Mouse (Mus musculus) gonadal fat pad, adult 2 months (tissue): ENCODE data around the gene Gm3285. TPM values are rescaled to one million over a fixed set of nuclear protein-coding genes. Genes with fewer than 3 reads are reported as not detected.

Source experiments
- DNase-seq: peaks from one replicate; pipeline ENCODE4 v3.0.0-alpha.2; 2012; ENCODE audit warnings: low read depth
- polyA plus RNA-seq: library from polyadenylated mRNA; depleted of rRNA; stranded (reverse); fragments of >200 nt; gene quantifications from 2 replicates; pipeline ENCODE4 v1.2.3, GENCODE M21; 2012; rRNA removed

Gm3285 gene
- polyA plus RNA-seq, result not detected in 2 replicates

DNA sequence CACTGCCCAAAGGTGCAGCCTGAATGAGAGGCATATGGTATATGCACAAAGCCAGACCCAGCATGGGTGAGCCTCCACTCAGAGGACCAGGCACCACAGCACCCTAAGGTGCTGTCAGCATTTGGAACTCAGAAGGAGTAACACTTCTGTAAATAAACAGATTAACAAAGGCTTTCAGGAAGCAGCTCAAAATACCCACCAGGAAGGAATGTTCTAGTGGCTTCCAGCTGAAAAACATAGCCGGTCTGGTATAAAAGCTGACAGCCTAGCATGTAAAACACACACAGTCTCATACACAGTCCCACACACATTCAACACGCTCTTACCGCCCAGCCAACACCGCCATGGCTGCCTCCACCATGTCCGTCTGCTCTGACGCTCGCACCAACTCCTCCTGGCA, at the start of gene Gm3285:
Gm3285 (plus strand) TSS at position 301 of the 400 bp plus-strand sequence.
- DNase-seq, result no peak

DNA sequence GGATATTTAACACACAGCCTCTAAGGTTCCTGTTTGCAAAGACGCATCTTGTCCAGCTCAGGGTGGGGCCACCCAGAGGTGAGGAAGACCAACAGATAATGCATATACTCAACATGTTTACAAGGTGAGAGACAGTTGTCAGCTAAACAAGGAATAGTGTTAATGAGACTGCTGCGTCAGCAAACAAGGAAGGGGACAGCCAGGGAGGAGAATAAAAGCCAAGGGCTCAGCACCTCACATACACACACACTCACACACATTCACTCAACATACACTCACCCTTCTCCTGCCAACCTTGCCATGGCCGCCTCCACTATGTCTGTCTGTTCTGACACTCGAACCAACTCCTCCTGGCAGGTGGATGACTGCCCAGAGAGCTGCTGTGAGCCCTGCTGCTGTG, 47.4 kb upstream of the Gm3285 start, which contains the start of gene Gm2696:
Gm2696 (plus strand) TSS at position 301 of the 400 bp plus-strand sequence.
- DNase-seq, result no peak

DNA sequence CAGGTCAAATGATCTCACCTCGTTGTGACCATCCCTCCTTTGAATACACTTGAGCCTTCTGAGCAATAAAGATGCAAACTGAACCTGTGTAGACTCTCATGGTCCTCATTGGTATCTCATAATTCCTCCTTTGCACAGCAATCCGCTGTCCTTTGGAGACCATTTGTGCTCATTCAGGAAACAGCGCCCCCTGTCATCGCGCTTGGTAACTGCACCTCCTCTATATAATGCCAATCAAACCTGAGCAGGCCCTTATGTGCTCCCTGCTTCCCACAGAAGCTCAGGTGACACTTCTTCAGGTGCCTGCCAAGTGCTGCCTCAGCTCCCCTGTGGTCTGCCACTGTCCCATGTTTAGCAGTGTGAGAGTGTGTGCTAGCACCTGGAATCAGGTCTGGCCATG, 46.3 kb upstream of the Gm3285 start:
- no peak for DNase-seq

DNA sequence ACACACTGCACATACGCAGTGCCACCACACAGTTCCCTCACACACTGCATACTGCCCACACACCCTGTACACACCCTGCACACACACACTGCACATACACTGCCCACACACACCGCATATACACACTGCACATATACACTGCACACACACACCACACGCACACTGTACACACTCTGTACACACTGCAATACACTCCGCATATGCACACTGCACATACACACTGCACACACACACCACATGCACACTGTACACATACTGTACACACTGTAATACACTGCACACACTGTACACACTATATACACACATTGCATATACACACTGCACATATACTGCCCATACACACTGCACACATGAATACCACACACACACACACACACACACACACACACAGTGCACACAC, 43.3 kb upstream of the Gm3285 start:
- DNase-seq, result no peak

DNA sequence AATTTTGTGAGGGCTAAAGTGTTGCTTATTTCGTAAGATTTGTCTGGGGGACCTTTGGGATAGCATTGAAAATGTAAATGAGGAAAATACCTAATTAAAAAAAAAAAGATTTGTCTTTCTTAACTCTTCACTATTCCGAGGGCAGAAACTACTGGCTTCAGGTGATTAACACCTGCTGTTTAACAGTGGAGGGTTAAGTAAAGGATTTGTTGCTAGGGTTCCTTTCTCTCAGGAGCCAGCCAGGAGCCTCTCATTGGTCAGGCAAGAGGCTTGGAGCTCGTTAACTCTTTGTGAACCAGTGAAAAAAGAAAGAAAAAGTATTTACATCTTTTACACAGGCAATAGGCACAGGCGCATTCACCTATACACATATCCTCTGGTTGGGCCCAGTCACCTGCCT, 42.6 kb upstream of the Gm3285 start:
- no peak for DNase-seq

DNA sequence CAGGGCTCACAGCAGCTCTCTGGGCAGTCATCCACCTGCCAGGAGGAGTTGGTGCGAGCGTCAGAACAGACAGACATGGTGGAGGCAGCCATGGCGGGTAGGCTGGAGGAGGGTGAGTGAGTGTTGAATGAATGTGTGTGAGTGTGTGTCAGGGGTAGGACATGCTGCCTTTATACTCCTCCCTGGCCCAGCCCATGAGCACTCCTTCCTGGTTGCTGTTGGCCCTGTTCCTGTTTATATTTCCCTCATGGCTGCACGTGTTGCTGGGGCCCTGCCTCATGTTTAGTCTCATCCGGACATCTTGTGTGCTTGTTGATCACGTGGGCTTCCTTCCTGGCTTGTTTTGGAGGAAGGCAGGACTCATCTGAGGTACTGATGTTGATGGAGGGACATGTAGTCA, 34.8 kb upstream of the Gm3285 start, which contains the start of gene Krtap10-4:
Krtap10-4 (minus strand) TSS at position 145 of the 400 bp plus-strand sequence.
- no peak for DNase-seq

DNA sequence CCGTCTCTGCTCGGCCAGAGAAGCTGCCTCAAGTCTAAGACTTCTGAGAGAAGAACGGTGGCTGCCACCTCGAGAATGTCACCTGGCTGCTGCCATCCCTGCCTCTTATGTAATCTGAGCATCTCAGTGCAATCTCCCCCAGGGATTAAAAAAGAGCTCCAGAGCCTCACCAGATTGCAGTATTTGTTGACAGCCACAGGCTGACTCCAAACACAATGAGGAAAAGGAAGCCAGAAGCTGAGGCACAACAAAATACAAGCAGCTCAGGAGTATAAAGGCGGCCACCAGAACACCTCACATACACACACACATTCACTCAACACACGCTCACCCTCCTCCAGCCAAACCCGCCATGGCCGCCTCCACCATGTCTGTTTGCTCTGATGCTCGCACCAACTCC, 26.1 kb upstream of the Gm3285 start, which contains the start of gene Krtap10-10:
Krtap10-10 (plus strand) TSS at position 301 of the 400 bp plus-strand sequence.
- DNase-seq, result no peak

DNA sequence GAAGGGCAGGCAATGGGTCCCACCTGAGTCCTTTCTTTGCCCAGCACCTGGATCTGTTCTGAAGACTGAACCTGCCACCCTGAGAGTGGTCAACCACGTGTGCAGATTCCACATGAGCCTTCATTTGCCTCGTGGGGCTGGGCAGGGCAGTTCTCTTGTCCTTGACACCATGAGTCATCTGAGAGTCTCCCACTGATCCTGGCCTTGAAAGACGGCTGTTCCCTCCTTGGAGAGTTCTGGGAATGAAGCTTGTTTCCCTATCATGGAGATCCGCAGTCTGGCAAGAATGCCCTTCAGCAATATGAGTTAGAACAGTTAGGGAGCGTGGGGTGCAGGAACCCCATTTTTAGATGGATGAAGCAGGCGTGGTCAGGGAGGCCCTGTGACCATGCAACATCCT, 22.8 kb upstream of the Gm3285 start:
- no peak for DNase-seq

GRCm38 (mm10) chr10:77846503-77846902, 15.3 kb upstream of the Gm3285 start, which contains the start of gene Gm36176:
TSS of gene Gm36176 (plus strand) at chr10:77846803.
- DNase-seq, result no peak

- no peak for DNase-seq
These were observed 14.8 kb upstream of the Gm3285 start for GRCm38 (mm10) chr10:77846961-77847360.

- DNase-seq, result no peak
These were observed 14.2 kb upstream of the Gm3285 start for GRCm38 (mm10) chr10:77847538-77847937.

- DNase-seq, result no peak
These were observed 9.2 kb upstream of the Gm3285 start, which contains the start of gene Gm10318 for GRCm38 (mm10) chr10:77852559-77852958. TSS of gene Gm10318 (plus strand) at chr10:77852859.

DNA sequence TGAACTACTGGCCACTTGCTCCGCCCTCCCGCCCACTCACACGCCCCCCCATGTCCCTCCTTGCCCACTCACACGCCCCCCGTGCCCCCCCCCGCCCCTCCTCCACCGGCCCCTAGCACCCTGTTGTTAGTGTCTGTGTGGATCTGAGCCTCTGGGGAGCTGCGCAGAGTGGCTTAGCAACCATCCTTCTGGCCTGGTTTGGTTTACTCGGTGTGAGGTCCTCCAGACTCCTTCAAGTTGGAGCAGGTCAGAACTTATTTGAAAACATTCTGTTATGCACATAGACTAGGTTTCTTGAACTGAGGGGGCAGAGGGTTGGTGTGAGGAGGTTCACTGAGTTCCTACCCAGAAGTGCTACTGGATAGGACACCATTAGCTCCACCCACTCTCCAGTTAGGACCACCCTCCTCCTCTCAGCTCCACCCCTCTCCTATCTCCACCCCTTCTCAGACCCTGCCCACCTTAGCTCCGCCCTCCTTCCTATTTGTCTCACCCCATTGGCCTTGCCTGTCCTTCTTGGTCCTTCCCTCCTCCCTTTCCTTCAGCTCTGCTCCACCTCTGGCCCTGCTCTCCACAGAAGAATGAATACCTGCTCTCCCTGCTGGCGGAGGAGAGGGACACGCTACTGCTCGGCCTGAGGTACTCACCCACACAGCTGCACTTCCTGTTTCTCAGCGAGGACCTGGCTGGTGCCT, 2.4 kb downstream of the Gm3285 start:
- DNase-seq, result peak; percentile 63

DNA sequence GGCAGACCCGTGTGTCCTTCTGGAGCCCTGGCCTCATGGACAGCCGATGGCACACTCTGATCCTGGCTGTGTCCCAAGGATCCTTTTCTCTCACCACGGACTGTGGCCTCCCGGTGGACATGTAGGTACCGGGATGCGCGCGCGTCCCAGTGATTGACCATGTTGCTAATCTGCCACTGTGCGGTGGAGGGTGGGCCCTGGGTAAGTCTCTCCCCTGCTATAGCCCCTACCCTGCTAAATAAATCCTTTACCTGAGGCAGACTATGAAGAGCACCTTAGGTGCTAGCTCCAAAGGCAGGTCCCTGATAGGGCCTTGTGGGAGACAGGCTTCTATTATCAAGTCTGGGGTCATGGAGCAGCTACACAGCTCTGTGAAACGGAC, 3.0 kb downstream of the Gm3285 start:
- no peak for DNase-seq

GRCm38 (mm10) chr10:77867546-77867945, 5.8 kb downstream of the Gm3285 start:
- DNase-seq, result no peak

DNA sequence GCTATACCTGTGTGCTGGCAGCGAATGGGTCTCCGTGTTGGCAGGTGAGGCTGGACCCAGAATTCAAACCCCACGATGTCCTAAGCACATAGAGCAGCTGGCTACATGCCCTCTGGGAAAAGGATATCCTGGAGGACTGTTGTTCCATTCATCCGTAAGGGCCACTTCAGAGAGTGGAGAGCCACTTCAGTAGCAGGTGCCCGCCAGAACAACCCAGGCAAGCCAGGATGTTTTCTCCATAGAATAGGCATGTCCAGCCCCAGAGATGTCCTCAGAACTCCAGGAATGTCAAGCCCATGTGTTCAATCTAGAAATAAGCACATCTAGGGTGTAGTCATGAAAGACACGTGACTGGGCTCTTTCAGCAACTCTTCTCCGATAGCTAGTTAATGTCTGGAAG, 7.9 kb downstream of the Gm3285 start:
- no peak for DNase-seq

DNA sequence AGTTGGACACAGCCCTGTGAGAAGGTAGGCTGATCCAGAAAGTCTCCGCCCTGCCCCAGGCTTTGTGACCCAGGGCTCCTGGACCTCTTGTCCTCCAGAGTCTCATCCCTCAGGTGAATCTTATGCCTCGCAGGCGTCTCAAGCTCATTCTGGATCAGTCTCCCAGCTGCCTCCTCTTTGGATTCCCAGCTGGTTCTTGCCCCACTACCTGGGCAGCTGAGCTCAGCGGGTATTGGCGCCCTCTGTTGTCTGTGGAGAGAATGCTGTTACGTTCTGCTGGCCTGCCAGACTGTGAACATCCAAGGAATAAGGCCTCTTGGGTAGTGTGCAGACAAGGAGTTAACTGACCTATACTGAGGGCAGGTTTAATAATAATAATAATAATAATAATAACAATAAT, 17.2 kb downstream of the Gm3285 start:
- DNase-seq, result no peak

DNA sequence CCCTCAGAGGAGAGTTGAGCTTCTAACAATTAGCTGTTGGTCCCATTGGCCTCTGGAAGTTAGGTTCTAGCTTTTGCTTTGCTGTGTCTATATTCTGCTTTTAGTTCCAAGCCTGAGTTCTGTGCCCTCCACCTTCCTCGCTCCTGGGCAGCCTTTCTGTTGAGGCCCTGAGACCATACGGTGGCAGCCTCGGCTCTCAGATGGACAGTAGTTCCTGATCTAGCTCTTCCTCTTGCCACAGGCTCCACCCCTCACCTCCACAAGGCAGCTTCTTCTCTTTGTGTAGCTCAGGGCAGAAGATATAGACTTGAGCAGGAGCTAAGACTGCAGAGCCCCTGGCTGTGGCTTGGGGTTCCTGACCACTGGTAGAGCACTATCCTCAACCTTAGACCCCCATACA, 18.5 kb downstream of the Gm3285 start:
- no peak for DNase-seq

DNA sequence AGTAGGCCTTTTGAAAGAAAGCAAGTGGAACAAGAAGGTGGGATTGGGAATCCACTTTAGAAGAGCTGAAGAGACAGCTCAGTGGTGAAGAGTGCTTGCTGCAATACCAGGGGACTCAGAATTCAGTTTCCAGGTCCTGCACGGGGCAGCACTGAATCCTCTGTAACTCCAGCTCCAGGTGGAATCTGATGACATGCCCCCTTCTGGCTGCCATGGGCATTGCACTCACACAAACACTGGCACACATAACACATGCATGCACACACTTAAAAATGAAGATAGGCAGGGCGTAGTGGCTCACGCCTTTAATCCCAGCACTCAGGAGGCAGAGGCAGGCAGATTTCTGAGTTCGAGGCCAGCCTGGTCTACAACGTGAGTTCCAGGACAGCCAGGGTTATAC, 20.8 kb downstream of the Gm3285 start:
- no peak for DNase-seq

- no peak for DNase-seq
These were observed 24.4 kb downstream of the Gm3285 start for GRCm38 (mm10) chr10:77886007-77886747.

DNA sequence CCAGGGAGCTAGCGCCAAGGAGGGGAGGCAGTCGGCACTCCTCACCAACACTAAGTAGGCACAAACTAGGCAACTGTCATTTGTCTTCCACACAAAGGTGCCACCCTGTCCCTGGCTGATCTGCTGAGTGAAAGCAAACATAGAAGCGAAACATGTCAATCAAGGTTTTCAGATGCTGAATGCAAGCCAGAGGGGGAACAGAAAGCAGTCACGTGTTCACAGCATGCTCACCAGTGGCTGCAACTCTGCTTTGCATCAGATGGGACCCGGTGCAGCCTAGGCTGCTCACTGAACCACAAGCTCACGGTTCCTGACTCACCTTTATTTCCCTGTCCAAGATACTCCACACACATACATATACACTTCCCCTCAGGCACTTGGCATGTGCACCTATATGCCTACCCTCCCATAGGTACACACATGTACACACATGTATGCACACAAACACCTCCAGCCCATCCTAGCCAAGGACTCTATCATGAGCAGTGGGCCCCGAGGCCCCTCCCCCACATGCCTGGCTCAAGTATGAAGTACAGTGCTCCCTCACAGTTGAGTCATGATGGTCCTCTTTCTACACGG, 29.3 kb downstream of the Gm3285 start:
- no peak for DNase-seq

- no peak for DNase-seq
These were observed 33.8 kb downstream of the Gm3285 start for GRCm38 (mm10) chr10:77895562-77895961.

- DNase-seq, result no peak
These were observed 38.4 kb downstream of the Gm3285 start for GRCm38 (mm10) chr10:77900126-77900525.
